Mouse (Mus musculus) cortical plate, adult 2 months (tissue): ENCODE results near the gene Mapt.

ENCODE experiments used
- CTCF ChIP-seq: fragments of 200-500 bp; IDR thresholded peaks from 2 replicates; pipeline ENCODE4 v1.5.1; 2011; ENCODE audit warnings: mild to moderate bottlenecking, control low read depth, low read length; ENCODE audit not compliant: insufficient read depth; ENCODE audit errors: extremely low read depth
- POLR2A ChIP-seq: fragments of 200-500 bp; IDR thresholded peaks from 2 replicates; pipeline ENCODE4 v1.6.1; 2011; ENCODE audit warnings: mild to moderate bottlenecking, low read length, control low read depth; ENCODE audit not compliant: insufficient read depth; ENCODE audit errors: extremely low read depth

DNA sequence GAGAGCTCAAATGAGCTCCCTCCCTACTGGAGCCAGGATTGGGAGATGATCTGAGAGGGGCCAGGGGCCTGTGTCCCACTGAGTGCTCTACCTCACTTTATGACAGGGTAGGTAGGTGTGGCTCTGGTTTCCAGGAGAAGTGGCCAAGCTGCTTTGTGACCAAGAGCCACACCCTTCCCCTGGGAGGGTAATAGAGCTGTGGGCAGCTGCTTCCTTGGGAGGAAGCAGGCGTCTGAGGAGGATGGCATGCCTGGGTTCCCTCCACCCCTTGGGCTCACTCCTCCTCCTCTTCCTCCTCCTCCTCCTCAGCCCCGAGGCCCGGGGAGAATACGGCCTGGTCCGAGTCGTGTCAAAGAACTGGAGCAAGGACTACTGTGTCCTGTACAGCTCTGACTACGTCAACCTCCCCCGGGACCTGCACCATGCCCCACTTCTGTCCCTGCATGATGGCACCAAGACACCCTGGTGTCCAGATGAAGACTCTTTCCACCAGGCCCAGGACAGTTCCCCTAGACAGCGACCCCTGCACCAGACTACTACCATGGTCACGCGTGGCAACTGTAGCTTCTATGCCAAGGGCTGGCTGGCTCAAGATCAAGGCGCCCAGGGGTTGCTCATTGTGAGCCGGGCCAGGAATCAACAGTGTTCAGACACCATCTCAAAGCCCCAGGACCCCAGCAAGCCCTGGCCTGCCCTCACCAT is 44.9 kb upstream of the Mapt start, which contains the start of gene Sppl2c:
- TF ChIP-seq CTCF = no peak
- TF ChIP-seq POLR2A = no peak
